In genomic region chr11:58011813-58012212, GRCm38 (mm10) we compare ENCODE assay signal across 12 mouse cellular contexts. TPM values are rescaled to one million over a fixed set of nuclear protein-coding genes. Genes with fewer than 3 reads are reported as not detected.
DNase-seq lines count a peak whose midpoint lies in the region; ATAC-seq and TF ChIP-seq lines count a peak whose summit lies in the region.
"Had no signal": no experiment of that assay in that cellular context is flagged by ENCODE, and none has a peak within 500 bp of the region (broad histone marks: within the 10 kb centered on the region; RNA-seq: fewer than 3 reads in every experiment).

No protein-coding gene starts in this region.

- H3K9me3 ChIP-seq in forebrain, embryonic 10.5 days = no peaks in the 10 kb centered on the region
- no peaks in the 10 kb centered on the region for H3K9me3 ChIP-seq in forebrain, embryonic 14.5 days (replicated peaks; ENCODE audit: control insufficient read depth, low read length)
- H3K9me3 ChIP-seq in kidney, embryonic 15.5 days (replicated peaks) = no peaks in the 10 kb centered on the region
- no peaks in the 10 kb centered on the region for H3K9me3 ChIP-seq in E14TG2a.4 (ENCODE audit: low read length)
- no peaks in the 10 kb centered on the region for H3K9me3 ChIP-seq in liver, embryonic 14.5 days (ENCODE audit: control insufficient read depth, low read length)
- H3K9me3 ChIP-seq: embryonic facial prominence, embryonic 12.5 days had no signal

- TF ChIP-seq EP300 in liver, embryonic 14.5 days (IDR thresholded peaks at IDR 0.05; ENCODE audit: low read depth) = no peak

- 0 out of 2 replicates have a peak overlapping the region, but pooled peaks have one; percentile 97 for H3K4me3 ChIP-seq in forebrain, embryonic 10.5 days
- H3K4me3 ChIP-seq in forebrain, embryonic 14.5 days (ENCODE audit: low read depth, low read length) = no peak overlapping the region
- no peak overlapping the region for H3K4me3 ChIP-seq in kidney, embryonic 15.5 days (replicated peaks)
- H3K4me3 ChIP-seq in E14TG2a.4 (replicated peaks; ENCODE audit: low read length) = peak overlapping the region; percentile 96; the same call in 1 of the 2 replicates
- peak overlapping the region; percentile 9 to 92; a peak in 3 of 4 replicates for H3K4me3 ChIP-seq in liver, embryonic 14.5 days (ENCODE audit: insufficient read depth in 1 of 2, low read depth in 2 of 2, low read length in 2 of 2)

- no peak for DNase-seq in forebrain, embryonic 10.5 days (ENCODE audit: extremely low spot score, low spot score)
- DNase-seq in forebrain, embryonic 14.5 days (ENCODE audit: low spot score) = no peak
- no peak for DNase-seq in kidney, postnatal 36 days
- DNase-seq in liver, embryonic 14.5 days (ENCODE audit: low read depth in 3 of 3, low spot score in 3 of 3) = no peak
- DNase-seq in layer of hippocampus, adult 18-20 months (ENCODE audit: low spot score in 2 of 2) = no peak
- DNase-seq: adrenal gland, postnatal 25 days; cerebellum, adult 8-10 months; kidney, postnatal 25 days had no signal

- H3K36me3 ChIP-seq in forebrain, embryonic 10.5 days (replicated peaks) = no peaks in the 10 kb centered on the region
- no peaks in the 10 kb centered on the region for H3K36me3 ChIP-seq in forebrain, embryonic 14.5 days (ENCODE audit: control insufficient read depth, insufficient read depth, low read length)
- no peaks in the 10 kb centered on the region for H3K36me3 ChIP-seq in kidney, embryonic 15.5 days
- peaks cover 10% of the 10 kb centered on the region; the same call in 1 of the 2 replicates for H3K36me3 ChIP-seq in E14TG2a.4 (ENCODE audit: insufficient read depth, low read length)
- H3K36me3 ChIP-seq in liver, embryonic 14.5 days (replicated peaks; ENCODE audit: control insufficient read depth, insufficient read depth, low read depth) = no peaks in the 10 kb centered on the region
- H3K36me3 ChIP-seq: embryonic facial prominence, embryonic 12.5 days had no signal

- ATAC-seq in forebrain, embryonic 14.5 days = no peak
- ATAC-seq in kidney, embryonic 15.5 days (replicated peaks; ENCODE audit: low FRiP score) = no peak
- ATAC-seq in liver, embryonic 14.5 days (ENCODE audit: insufficient read depth) = no peak
- no peak for ATAC-seq in cerebellum, adult (ENCODE audit: insufficient number of reproducible peaks, low FRiP score, low TSS enrichment)

- H3K4me1 ChIP-seq in forebrain, embryonic 10.5 days = peaks cover 51% of the 10 kb centered on the region
- peaks cover 23% of the 10 kb centered on the region for H3K4me1 ChIP-seq in forebrain, embryonic 14.5 days (ENCODE audit: control insufficient read depth, insufficient read depth, low read length)
- peaks cover 59% of the 10 kb centered on the region for H3K4me1 ChIP-seq in kidney, embryonic 15.5 days
- H3K4me1 ChIP-seq in E14TG2a.4 (replicated peaks; ENCODE audit: low read depth, low read length) = peaks cover 77% of the 10 kb centered on the region
- peaks cover 59 to 63% of the 10 kb centered on the region in 2 experiments for H3K4me1 ChIP-seq in liver, embryonic 14.5 days (replicated peaks; ENCODE audit: control insufficient read depth in 2 of 2, insufficient read depth in 2 of 2, low read length in 1 of 2)

- H3K27ac ChIP-seq in forebrain, embryonic 10.5 days = no peak overlapping the region
- H3K27ac ChIP-seq in forebrain, embryonic 14.5 days (ENCODE audit: low read depth, low read length) = no peak overlapping the region
- no peak overlapping the region for H3K27ac ChIP-seq in kidney, embryonic 15.5 days
- H3K27ac ChIP-seq in liver, embryonic 14.5 days = no peak overlapping the region
- H3K27ac ChIP-seq: embryonic facial prominence, embryonic 12.5 days had no signal

- no peaks in the 10 kb centered on the region for H3K27me3 ChIP-seq in forebrain, embryonic 10.5 days (ENCODE audit: poor library complexity, severe bottlenecking)
- no peaks in the 10 kb centered on the region for H3K27me3 ChIP-seq in forebrain, embryonic 14.5 days (replicated peaks; ENCODE audit: control insufficient read depth, insufficient read depth, low read length)
- H3K27me3 ChIP-seq in kidney, embryonic 15.5 days = no peaks in the 10 kb centered on the region
- no peaks in the 10 kb centered on the region for H3K27me3 ChIP-seq in E14TG2a.4 (ENCODE audit: insufficient read depth, low read length)
- no peaks in the 10 kb centered on the region for H3K27me3 ChIP-seq in liver, embryonic 14.5 days (ENCODE audit: control insufficient read depth, insufficient read depth, low read length)
- H3K27me3 ChIP-seq: embryonic facial prominence, embryonic 12.5 days had no signal

- no peak overlapping the region for H3K9ac ChIP-seq in forebrain, embryonic 14.5 days (ENCODE audit: low read length)
- no peak overlapping the region for H3K9ac ChIP-seq in kidney, embryonic 15.5 days
- H3K9ac ChIP-seq in liver, embryonic 14.5 days (replicated peaks) = peak overlapping the region; percentile 6

- TF ChIP-seq CTCF in E14TG2a.4 (conservative IDR thresholded peaks at IDR 0.05; ENCODE audit: low read length) = no peak
- TF ChIP-seq CTCF in liver, embryonic 14.5 days (IDR thresholded peaks at IDR 0.05; ENCODE audit: low read depth) = no peak

- no peak overlapping the region for H3K4me2 ChIP-seq in forebrain, embryonic 14.5 days (ENCODE audit: low read length)
- peak overlapping the region; percentile 67; the same call in 1 of the 2 replicates for H3K4me2 ChIP-seq in kidney, embryonic 15.5 days
- H3K4me2 ChIP-seq in liver, embryonic 14.5 days (ENCODE audit: low read depth) = peak overlapping the region; percentile 92

- WGBS in forebrain, embryonic 10.5 days = 86% methylated on average over 4 of the region's 4 CpGs
- WGBS in forebrain, embryonic 14.5 days = 74% methylated on average over 4 of the region's 4 CpGs
- 67% methylated on average over 4 of the region's 4 CpGs for WGBS in kidney, embryonic 15.5 days
- 46% methylated on average over 4 of the region's 4 CpGs for WGBS in liver, embryonic 14.5 days (ENCODE audit: insufficient replicate concordance)

RNA-seq across cellular contexts. Expression of gene Larp1, which starts 2.9 kb away (rescaled TPM):
- polyA plus RNA-seq in forebrain, embryonic 10.5 days (2016; fragmentation: Nextera tagmentation; extraction: Ambion mirVana) = 17.3 and 18.6 TPM in 2 replicates
- 11.8 and 14.7 TPM in 2 replicates for polyA plus RNA-seq in forebrain, embryonic 14.5 days (2014; fragmentation: Nextera tagmentation; extraction: Ambion mirVana)
- polyA plus RNA-seq in kidney, embryonic 15.5 days (2015; fragmentation: Nextera tagmentation; extraction: Ambion mirVana) = 17.7 and 19.3 TPM in 2 replicates
- 21.1 and 25.5 TPM in 2 replicates for polyA plus RNA-seq in liver, embryonic 14.5 days (2012; rRNA removed)
- polyA plus RNA-seq in liver, embryonic 14.5 days (2014; fragmentation: Nextera tagmentation; extraction: Ambion mirVana) = 15.8 and 19.0 TPM in 2 replicates
- total RNA-seq in layer of hippocampus, adult 18-20 months (2021) = 10 to 100 TPM; 89.7 to 90.3 TPM

Comparison
In these comparisons a context has a peak if more than half of its experiments do, and no peak if none do; other contexts are left out.
1. H3K4me3 ChIP-seq: peak in forebrain, embryonic 10.5 days (single experiment), E14TG2a.4 (single experiment) and liver, embryonic 14.5 days (2 of 2); none in forebrain, embryonic 14.5 days (single experiment) and kidney, embryonic 15.5 days (single experiment).